Mouse (Mus musculus): ENCODE measurements around the gene Ehd1. TPM values are rescaled to one million over a fixed set of nuclear protein-coding genes. Genes with fewer than 3 reads are reported as not detected.
"Not testable (repeated sequence)": the region's sequence is repeated elsewhere in the genome, so short reads cannot be mapped to it uniquely, and the experiment has no call there.

Gene Ehd1
- polyA plus RNA-seq, 1 experiment, result 72.9 TPM

DNA sequence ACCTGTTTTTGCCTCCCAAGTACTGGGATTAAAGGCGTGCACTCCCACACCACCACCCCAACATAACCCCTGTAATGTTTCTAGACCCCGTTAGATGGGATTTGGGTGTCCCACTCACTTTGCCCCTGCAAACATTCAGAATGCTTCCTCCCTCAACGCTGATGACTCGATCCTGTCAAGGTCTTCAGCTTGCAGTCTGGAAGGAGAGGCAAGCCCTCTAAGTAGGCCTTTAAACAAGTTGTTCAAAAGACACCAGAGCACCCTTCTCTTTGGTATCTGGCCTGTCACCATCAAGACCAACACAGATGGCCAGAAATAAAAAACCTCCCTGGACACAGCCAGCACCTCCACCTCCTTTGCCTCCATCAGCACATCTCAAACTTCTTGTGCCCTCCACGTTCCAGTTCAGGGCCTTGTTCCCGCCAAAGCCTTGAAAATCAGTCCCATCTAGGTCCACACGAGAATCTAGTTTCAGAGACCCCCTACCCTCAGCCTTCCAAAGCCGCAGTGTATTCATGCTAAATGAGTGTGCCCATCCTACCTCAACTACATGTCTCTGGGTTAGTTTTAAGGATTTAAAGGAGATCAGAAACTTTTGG lies 29.1 kb downstream of the Ehd1 start:
- Histone ChIP-seq H3K27ac (ENCODE audit: insufficient read depth, low read length) (peak overlapping the region; percentile 59), H3K4me1 (ENCODE audit: control insufficient read depth, insufficient read depth, low read length) (peaks cover 7% of the 10 kb centered on the region; the same call in 1 of the 2 replicates), H3K4me3 (ENCODE audit: insufficient read depth, low read length) (peak overlapping the region; percentile 65; the same call in 1 of the 2 replicates)
- TF ChIP-seq POLR2A (IDR thresholded peaks at IDR 0.05; ENCODE audit: low read depth, low read length), result no peak; the same call in 1 of the 2 replicates
- TF ChIP-seq CTCF (IDR thresholded peaks at IDR 0.05; ENCODE audit: borderline replicate concordance, insufficient read depth, low read length), result no peak

GRCm38 (mm10) chr19:6306137-6306551 lies 29.6 kb downstream of the Ehd1 start, which contains the start of gene Cdc42bpg:
TSS of gene Cdc42bpg (plus strand) at chr19:6306456.
- peak within 1 kb of the TSS; percentile 73 for H3K27ac ChIP-seq (ENCODE audit: insufficient read depth, low read length)
- peaks cover 7% of the 10 kb centered on the region; the same call in 1 of the 2 replicates for H3K4me1 ChIP-seq (ENCODE audit: control insufficient read depth, insufficient read depth, low read length)
- TF ChIP-seq POLR2A (IDR thresholded peaks at IDR 0.05; ENCODE audit: low read depth, low read length) (peak; percentile 25), CTCF (IDR thresholded peaks at IDR 0.05; ENCODE audit: borderline replicate concordance, insufficient read depth, low read length) (no peak)
- peak within 1 kb of the TSS; percentile 65 for H3K4me3 ChIP-seq (ENCODE audit: insufficient read depth, low read length)

GRCm38 (mm10) chr19:6306586-6306985 lies 30.1 kb downstream of the Ehd1 start:
- Histone ChIP-seq H3K4me3 (ENCODE audit: insufficient read depth, low read length) (peak overlapping the region; percentile 65), H3K4me1 (ENCODE audit: control insufficient read depth, insufficient read depth, low read length) (peaks cover 7% of the 10 kb centered on the region; the same call in 1 of the 2 replicates), H3K27ac (ENCODE audit: insufficient read depth, low read length) (peak overlapping the region; percentile 73)
- TF ChIP-seq POLR2A (IDR thresholded peaks at IDR 0.05; ENCODE audit: low read depth, low read length) (peak; percentile 50; the same call in 1 of the 2 replicates), CTCF (IDR thresholded peaks at IDR 0.05; ENCODE audit: borderline replicate concordance, insufficient read depth, low read length) (peak; percentile 64)

DNA sequence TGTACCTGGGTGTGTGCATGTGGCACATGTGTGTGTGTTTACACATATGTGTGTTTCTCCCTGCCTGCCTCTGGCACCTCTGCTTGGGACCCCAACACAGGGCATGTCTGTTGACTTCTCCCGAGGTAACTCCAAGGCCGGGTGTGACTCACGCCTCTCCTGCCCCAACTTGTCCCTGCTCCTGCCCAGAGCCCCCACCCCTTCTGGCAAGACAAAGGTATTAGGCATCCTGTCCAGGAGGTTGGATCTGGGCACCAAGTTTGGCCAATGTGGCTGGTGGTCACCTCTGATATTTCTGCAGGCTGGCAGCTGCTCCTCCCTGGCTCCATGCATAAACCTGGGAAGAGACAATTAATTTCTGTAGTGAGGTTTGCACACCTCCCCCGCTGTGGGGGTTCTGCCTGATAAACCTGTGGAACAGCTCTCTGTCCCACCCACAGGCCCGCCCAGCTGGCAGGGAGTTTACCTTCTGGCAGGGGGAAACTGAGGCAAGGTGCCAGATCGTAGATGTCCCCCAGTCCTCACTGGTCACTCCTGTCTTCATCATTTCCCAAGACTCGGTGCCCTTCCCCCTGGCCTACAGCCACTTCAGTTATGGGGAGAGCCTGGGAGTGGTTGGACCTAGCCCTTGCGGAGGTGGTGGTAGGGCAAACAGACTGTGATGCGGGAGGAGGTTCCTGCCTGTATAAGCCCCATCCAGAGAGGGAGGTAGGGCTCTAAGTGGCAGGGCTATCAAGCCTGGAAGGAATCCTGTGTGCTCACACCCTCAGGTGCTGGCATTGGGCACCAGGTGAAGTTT lies 31.4 kb downstream of the Ehd1 start:
- peaks cover 5% of the 10 kb centered on the region; the same call in 1 of the 2 replicates for H3K4me1 ChIP-seq (ENCODE audit: control insufficient read depth, insufficient read depth, low read length)
- H3K27ac ChIP-seq (ENCODE audit: insufficient read depth, low read length), result no peak overlapping the region
- H3K4me3 ChIP-seq (ENCODE audit: insufficient read depth, low read length), result peak overlapping the region; percentile 65; the same call in 1 of the 2 replicates
- TF ChIP-seq CTCF (IDR thresholded peaks at IDR 0.05; ENCODE audit: borderline replicate concordance, insufficient read depth, low read length) (no peak), POLR2A (IDR thresholded peaks at IDR 0.05; ENCODE audit: low read depth, low read length) (peak; percentile 28; the same call in 1 of the 2 replicates)

- H3K4me3 ChIP-seq (ENCODE audit: insufficient read depth, low read length), result no peak overlapping the region
- H3K27ac ChIP-seq (ENCODE audit: insufficient read depth, low read length), result no peak overlapping the region
- no peak for TF ChIP-seq POLR2A (IDR thresholded peaks at IDR 0.05; ENCODE audit: low read depth, low read length)
- no peak for TF ChIP-seq CTCF (IDR thresholded peaks at IDR 0.05; ENCODE audit: borderline replicate concordance, insufficient read depth, low read length)
- H3K4me1 ChIP-seq (ENCODE audit: control insufficient read depth, insufficient read depth, low read length), result peaks cover 5% of the 10 kb centered on the region; the same call in 1 of the 2 replicates
Measured at GRCm38 (mm10) chr19:6310181-6310580, 33.7 kb downstream of the Ehd1 start.

GRCm38 (mm10) chr19:6311783-6312182 lies 35.3 kb downstream of the Ehd1 start:
- H3K4me1 ChIP-seq (ENCODE audit: control insufficient read depth, insufficient read depth, low read length); H3K27ac ChIP-seq (ENCODE audit: insufficient read depth, low read length); H3K4me3 ChIP-seq (ENCODE audit: insufficient read depth, low read length): not testable (repeated sequence)

- H3K4me1 ChIP-seq (ENCODE audit: control insufficient read depth, insufficient read depth, low read length), result no peaks in the 10 kb centered on the region
Measured at GRCm38 (mm10) chr19:6313796-6314195, 37.3 kb downstream of the Ehd1 start.

DNA sequence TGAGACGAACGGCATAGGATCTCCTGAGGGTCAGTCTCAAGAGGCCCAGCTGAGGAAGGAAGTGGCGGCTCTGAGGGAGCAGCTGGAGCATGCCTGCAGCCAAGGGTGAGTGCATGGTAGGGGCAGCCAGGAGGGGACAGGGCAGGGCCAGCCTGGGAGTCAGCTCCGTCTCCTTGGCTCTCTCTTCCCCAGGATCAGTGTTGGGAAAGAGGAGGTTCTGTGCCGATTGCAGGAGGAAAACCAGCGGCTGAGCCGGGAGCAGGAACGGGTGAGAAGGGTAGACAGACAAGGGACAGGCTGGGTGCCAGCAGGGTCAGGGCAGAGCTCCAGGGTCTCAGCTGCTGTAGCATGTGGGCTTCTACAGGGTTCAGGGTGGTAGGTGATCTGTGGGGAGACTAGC lies 38.0 kb downstream of the Ehd1 start:
- Histone ChIP-seq H3K27ac (ENCODE audit: insufficient read depth, low read length) (no peak overlapping the region), H3K4me3 (ENCODE audit: insufficient read depth, low read length) (no peak overlapping the region), H3K4me1 (ENCODE audit: control insufficient read depth, insufficient read depth, low read length) (no peaks in the 10 kb centered on the region)
- TF ChIP-seq CTCF (IDR thresholded peaks at IDR 0.05; ENCODE audit: borderline replicate concordance, insufficient read depth, low read length) (no peak), POLR2A (IDR thresholded peaks at IDR 0.05; ENCODE audit: low read depth, low read length) (no peak)

More at GRCm38 (mm10) chr19:6313796-6314195, 37.3 kb downstream of the Ehd1 start:
- H3K4me3 ChIP-seq (ENCODE audit: insufficient read depth, low read length), result no peak overlapping the region
- no peak overlapping the region for H3K27ac ChIP-seq (ENCODE audit: insufficient read depth, low read length)
- no peak for TF ChIP-seq POLR2A (IDR thresholded peaks at IDR 0.05; ENCODE audit: low read depth, low read length)
- no peak for TF ChIP-seq CTCF (IDR thresholded peaks at IDR 0.05; ENCODE audit: borderline replicate concordance, insufficient read depth, low read length)

GRCm38 (mm10) chr19:6315573-6315972 lies 39.0 kb downstream of the Ehd1 start:
- H3K4me3 ChIP-seq (ENCODE audit: insufficient read depth, low read length), result no peak overlapping the region
- H3K4me1 ChIP-seq (ENCODE audit: control insufficient read depth, insufficient read depth, low read length), result no peaks in the 10 kb centered on the region
- TF ChIP-seq POLR2A (IDR thresholded peaks at IDR 0.05; ENCODE audit: low read depth, low read length) (no peak), CTCF (IDR thresholded peaks at IDR 0.05; ENCODE audit: borderline replicate concordance, insufficient read depth, low read length) (no peak)
- no peak overlapping the region for H3K27ac ChIP-seq (ENCODE audit: insufficient read depth, low read length)

- Histone ChIP-seq H3K4me3 (ENCODE audit: insufficient read depth, low read length) (no peak overlapping the region), H3K27ac (ENCODE audit: insufficient read depth, low read length) (no peak overlapping the region), H3K4me1 (ENCODE audit: control insufficient read depth, insufficient read depth, low read length) (no peaks in the 10 kb centered on the region)
- TF ChIP-seq POLR2A (IDR thresholded peaks at IDR 0.05; ENCODE audit: low read depth, low read length) (no peak), CTCF (IDR thresholded peaks at IDR 0.05; ENCODE audit: borderline replicate concordance, insufficient read depth, low read length) (no peak)
Measured at GRCm38 (mm10) chr19:6318145-6318544, 41.6 kb downstream of the Ehd1 start.
